Mouse (Mus musculus): Measurements from ENCODE around the gene Snx7. TPM values are rescaled to one million over a fixed set of nuclear protein-coding genes. Genes with fewer than 3 reads are reported as not detected.

Gene Snx7
- polyA plus RNA-seq, 1 experiment, result 28.3 TPM

- no peaks in the 10 kb centered on the region for H3K79me2 ChIP-seq (ENCODE audit: control insufficient read depth, insufficient read depth)
- H3ac ChIP-seq (ENCODE audit: control insufficient read depth, insufficient read length), result no peak overlapping the region
- H3K4me2 ChIP-seq (ENCODE audit: low read depth), result no peak overlapping the region
- no peak for TF ChIP-seq MAX (IDR thresholded peaks at IDR 0.05; ENCODE audit: low read depth)
- TF ChIP-seq SRF (IDR thresholded peaks at IDR 0.05; ENCODE audit: control insufficient read depth, insufficient read length, low read depth), result no peak
- TF ChIP-seq POLR2AphosphoS2 (IDR thresholded peaks at IDR 0.05; ENCODE audit: insufficient read length, low read depth), result no peak
- no peak for TF ChIP-seq CEBPB (IDR thresholded peaks at IDR 0.05; ENCODE audit: insufficient read depth, poor library complexity, severe bottlenecking)
- no peak for TF ChIP-seq MYOG (IDR thresholded peaks at IDR 0.05; ENCODE audit: control insufficient read depth in 1 of 3, insufficient read depth in 1 of 3, insufficient read length in 2 of 3, low read depth in 2 of 3)
- H3K27me3 ChIP-seq (ENCODE audit: control insufficient read depth, insufficient read depth, insufficient read length), result no peaks in the 10 kb centered on the region
- no peaks in the 10 kb centered on the region for H3K36me3 ChIP-seq (ENCODE audit: control insufficient read depth, insufficient read depth)
- H3K4me3 ChIP-seq, result no peak overlapping the region
Measured at GRCm38 (mm10) chr3:117751665-117752064, 117.1 kb downstream of the Snx7 start.

GRCm38 (mm10) chr3:117749256-117749655, 119.5 kb downstream of the Snx7 start:
- H3K4me3 ChIP-seq, result no peak overlapping the region
- H3K27me3 ChIP-seq (ENCODE audit: control insufficient read depth, insufficient read depth, insufficient read length), result no peaks in the 10 kb centered on the region
- no peak overlapping the region for H3K4me2 ChIP-seq (ENCODE audit: low read depth)
- H3ac ChIP-seq (ENCODE audit: control insufficient read depth, insufficient read length), result no peak overlapping the region
- H3K36me3 ChIP-seq (ENCODE audit: control insufficient read depth, insufficient read depth), result no peaks in the 10 kb centered on the region
- no peaks in the 10 kb centered on the region for H3K79me2 ChIP-seq (ENCODE audit: control insufficient read depth, insufficient read depth)
- TF ChIP-seq E2F4 (IDR thresholded peaks at IDR 0.05; ENCODE audit: insufficient read depth) (no peak), REST (IDR thresholded peaks at IDR 0.05; ENCODE audit: insufficient read depth, insufficient read length) (no peak), POLR2AphosphoS2 (IDR thresholded peaks at IDR 0.05; ENCODE audit: insufficient read length, low read depth) (no peak), USF1 (IDR thresholded peaks at IDR 0.05; ENCODE audit: low read depth) (no peak), TCF12 (IDR thresholded peaks at IDR 0.05; ENCODE audit: insufficient read depth, poor library complexity, severe bottlenecking) (no peak)

GRCm38 (mm10) chr3:117739760-117740159, 129.0 kb downstream of the Snx7 start:
- no peak for TF ChIP-seq POLR2A (IDR thresholded peaks at IDR 0.05; ENCODE audit: insufficient read length, low read depth)
- no peak for TF ChIP-seq MYOD1 (IDR thresholded peaks at IDR 0.05; ENCODE audit: control insufficient read depth in 1 of 3, insufficient read length in 2 of 3, low read depth in 2 of 3)
- TF ChIP-seq CEBPB (IDR thresholded peaks at IDR 0.05; ENCODE audit: insufficient read depth, poor library complexity, severe bottlenecking), result no peak
- no peak for TF ChIP-seq SRF (IDR thresholded peaks at IDR 0.05; ENCODE audit: control insufficient read depth, insufficient read length, low read depth)
- Histone ChIP-seq H3K27me3 (ENCODE audit: control insufficient read depth, insufficient read depth, insufficient read length) (no peaks in the 10 kb centered on the region), H3K36me3 (ENCODE audit: control insufficient read depth, insufficient read depth) (no peaks in the 10 kb centered on the region), H3K79me2 (ENCODE audit: control insufficient read depth, insufficient read depth) (no peaks in the 10 kb centered on the region), H3ac (ENCODE audit: control insufficient read depth, insufficient read length) (no peak overlapping the region), H3K4me3 (no peak overlapping the region), H3K4me2 (ENCODE audit: low read depth) (no peak overlapping the region)

GRCm38 (mm10) chr3:117732661-117733060, 136.1 kb downstream of the Snx7 start:
- Histone ChIP-seq H3K79me2 (ENCODE audit: control insufficient read depth, insufficient read depth) (no peaks in the 10 kb centered on the region), H3ac (ENCODE audit: control insufficient read depth, insufficient read length) (no peak overlapping the region)

More at GRCm38 (mm10) chr3:117732661-117733060, 136.1 kb downstream of the Snx7 start:
- Histone ChIP-seq H3K36me3 (ENCODE audit: control insufficient read depth, insufficient read depth) (no peaks in the 10 kb centered on the region), H3K4me2 (ENCODE audit: low read depth) (no peak overlapping the region), H3K4me3 (no peak overlapping the region), H3K27me3 (ENCODE audit: control insufficient read depth, insufficient read depth, insufficient read length) (no peaks in the 10 kb centered on the region)
- TF ChIP-seq TCF3 (IDR thresholded peaks at IDR 0.05; ENCODE audit: insufficient read length, low read depth) (no peak), MYOG (IDR thresholded peaks at IDR 0.05; ENCODE audit: control insufficient read depth in 1 of 3, insufficient read depth in 1 of 3, insufficient read length in 2 of 3, low read depth in 2 of 3) (no peak), MAX (IDR thresholded peaks at IDR 0.05; ENCODE audit: low read depth) (no peak), TCF12 (IDR thresholded peaks at IDR 0.05; ENCODE audit: insufficient read depth, poor library complexity, severe bottlenecking) (no peak), SRF (IDR thresholded peaks at IDR 0.05; ENCODE audit: control insufficient read depth, insufficient read length, low read depth) (no peak), CEBPB (IDR thresholded peaks at IDR 0.05; ENCODE audit: insufficient read depth, poor library complexity, severe bottlenecking) (no peak), POLR2A (IDR thresholded peaks at IDR 0.05; ENCODE audit: insufficient read length, low read depth) (no peak), E2F4 (IDR thresholded peaks at IDR 0.05; ENCODE audit: insufficient read depth) (no peak), POLR2AphosphoS2 (IDR thresholded peaks at IDR 0.05; ENCODE audit: insufficient read length, low read depth) (no peak), MYOD1 (IDR thresholded peaks at IDR 0.05; ENCODE audit: control insufficient read depth in 1 of 3, insufficient read length in 2 of 3, low read depth in 2 of 3) (no peak), REST (IDR thresholded peaks at IDR 0.05; ENCODE audit: insufficient read depth, insufficient read length) (no peak)
